Mouse (Mus musculus): ENCODE data around the gene Fbxw8. TPM values are rescaled to one million over a fixed set of nuclear protein-coding genes. Genes with fewer than 3 reads are reported as not detected.

Fbxw8 gene
- polyA plus RNA-seq, 1 experiment from 2014 or later = 7.9 TPM

- no peak overlapping the region for H3K4me3 ChIP-seq (ENCODE audit: low read depth, low read length)
- H3K4me2 ChIP-seq (ENCODE audit: low read depth, low read length) = no peak overlapping the region
- no peaks in the 10 kb centered on the region for H3K4me1 ChIP-seq (ENCODE audit: control insufficient read depth, low read depth, low read length)
- no peak for ATAC-seq (ENCODE audit: low read depth)
- no peak overlapping the region for H3K9ac ChIP-seq (ENCODE audit: low read depth, low read length)
- H3K36me3 ChIP-seq (ENCODE audit: control insufficient read depth, insufficient read depth) = no peaks in the 10 kb centered on the region
- H3K9me3 ChIP-seq (replicated peaks; ENCODE audit: control insufficient read depth, low read length) = no peaks in the 10 kb centered on the region
- no peak overlapping the region for H3K27ac ChIP-seq (ENCODE audit: low read length)
- no peaks in the 10 kb centered on the region for H3K27me3 ChIP-seq (ENCODE audit: control insufficient read depth, insufficient read depth, low read depth, low read length)
- WGBS (ENCODE audit: insufficient replicate concordance) = 75% methylated on average over 10 of the region's 10 CpGs
Measured at GRCm38 (mm10) chr5:118123096-118123495, 32.2 kb downstream of the Fbxw8 start.

- WGBS (ENCODE audit: insufficient replicate concordance) = 63% methylated on average over 4 of the region's 4 CpGs
- no peaks in the 10 kb centered on the region for H3K9me3 ChIP-seq (replicated peaks; ENCODE audit: control insufficient read depth, low read length)
Measured at GRCm38 (mm10) chr5:118121928-118122327, 33.3 kb downstream of the Fbxw8 start.

GRCm38 (mm10) chr5:118120670-118121069, 34.6 kb downstream of the Fbxw8 start:
- ATAC-seq (ENCODE audit: low read depth) = 0 out of 2 replicates have a peak, but pooled peaks have one; percentile 48
- no peak overlapping the region for H3K9ac ChIP-seq (ENCODE audit: low read depth, low read length)
- H3K27ac ChIP-seq (ENCODE audit: low read length) = no peak overlapping the region
- H3K36me3 ChIP-seq (ENCODE audit: control insufficient read depth, insufficient read depth) = no peaks in the 10 kb centered on the region
- no peaks in the 10 kb centered on the region for H3K9me3 ChIP-seq (replicated peaks; ENCODE audit: control insufficient read depth, low read length)
- H3K4me1 ChIP-seq (ENCODE audit: control insufficient read depth, low read depth, low read length) = no peaks in the 10 kb centered on the region
- WGBS (ENCODE audit: insufficient replicate concordance) = 66% methylated on average over 2 of the region's 2 CpGs
- no peaks in the 10 kb centered on the region for H3K27me3 ChIP-seq (ENCODE audit: control insufficient read depth, insufficient read depth, low read depth, low read length)
- no peak overlapping the region for H3K4me3 ChIP-seq (ENCODE audit: low read depth, low read length)
- no peak overlapping the region for H3K4me2 ChIP-seq (ENCODE audit: low read depth, low read length)

More at GRCm38 (mm10) chr5:118121928-118122327, 33.3 kb downstream of the Fbxw8 start:
- Histone ChIP-seq H3K4me3 (ENCODE audit: low read depth, low read length) (no peak overlapping the region), H3K9ac (ENCODE audit: low read depth, low read length) (no peak overlapping the region), H3K27me3 (ENCODE audit: control insufficient read depth, insufficient read depth, low read depth, low read length) (no peaks in the 10 kb centered on the region), H3K4me1 (ENCODE audit: control insufficient read depth, low read depth, low read length) (no peaks in the 10 kb centered on the region), H3K4me2 (ENCODE audit: low read depth, low read length) (no peak overlapping the region), H3K36me3 (ENCODE audit: control insufficient read depth, insufficient read depth) (no peaks in the 10 kb centered on the region), H3K27ac (ENCODE audit: low read length) (no peak overlapping the region)
- ATAC-seq (ENCODE audit: low read depth) = no peak

- no peaks in the 10 kb centered on the region for H3K4me1 ChIP-seq (ENCODE audit: control insufficient read depth, low read depth, low read length)
- WGBS (ENCODE audit: insufficient replicate concordance) = 64% methylated on average over 5 of the region's 5 CpGs
- no peak overlapping the region for H3K9ac ChIP-seq (ENCODE audit: low read depth, low read length)
- H3K4me2 ChIP-seq (ENCODE audit: low read depth, low read length) = no peak overlapping the region
- H3K27me3 ChIP-seq (ENCODE audit: control insufficient read depth, insufficient read depth, low read depth, low read length) = no peaks in the 10 kb centered on the region
- no peaks in the 10 kb centered on the region for H3K36me3 ChIP-seq (ENCODE audit: control insufficient read depth, insufficient read depth)
- no peak overlapping the region for H3K27ac ChIP-seq (ENCODE audit: low read length)
- no peaks in the 10 kb centered on the region for H3K9me3 ChIP-seq (replicated peaks; ENCODE audit: control insufficient read depth, low read length)
- H3K4me3 ChIP-seq (ENCODE audit: low read depth, low read length) = no peak overlapping the region
- ATAC-seq (ENCODE audit: low read depth) = no peak
Measured at GRCm38 (mm10) chr5:118118922-118119321, 36.3 kb downstream of the Fbxw8 start.

GRCm38 (mm10) chr5:118118351-118118750, 36.9 kb downstream of the Fbxw8 start:
- Histone ChIP-seq H3K4me2 (ENCODE audit: low read depth, low read length) (no peak overlapping the region), H3K4me1 (ENCODE audit: control insufficient read depth, low read depth, low read length) (no peaks in the 10 kb centered on the region), H3K27ac (ENCODE audit: low read length) (no peak overlapping the region), H3K9me3 (replicated peaks; ENCODE audit: control insufficient read depth, low read length) (no peaks in the 10 kb centered on the region), H3K9ac (ENCODE audit: low read depth, low read length) (no peak overlapping the region), H3K27me3 (ENCODE audit: control insufficient read depth, insufficient read depth, low read depth, low read length) (no peaks in the 10 kb centered on the region), H3K4me3 (ENCODE audit: low read depth, low read length) (no peak overlapping the region), H3K36me3 (ENCODE audit: control insufficient read depth, insufficient read depth) (no peaks in the 10 kb centered on the region)
- 68% methylated on average over 3 of the region's 3 CpGs for WGBS (ENCODE audit: insufficient replicate concordance)
- ATAC-seq (ENCODE audit: low read depth) = no peak

- Histone ChIP-seq H3K4me3 (ENCODE audit: low read depth, low read length) (no peak overlapping the region), H3K9me3 (replicated peaks; ENCODE audit: control insufficient read depth, low read length) (no peaks in the 10 kb centered on the region), H3K36me3 (ENCODE audit: control insufficient read depth, insufficient read depth) (peaks cover 6% of the 10 kb centered on the region; the same call in 1 of the 2 replicates), H3K27ac (ENCODE audit: low read length) (no peak overlapping the region), H3K4me2 (ENCODE audit: low read depth, low read length) (no peak overlapping the region), H3K4me1 (ENCODE audit: control insufficient read depth, low read depth, low read length) (no peaks in the 10 kb centered on the region), H3K27me3 (ENCODE audit: control insufficient read depth, insufficient read depth, low read depth, low read length) (no peaks in the 10 kb centered on the region), H3K9ac (ENCODE audit: low read depth, low read length) (no peak overlapping the region)
- no peak for ATAC-seq (ENCODE audit: low read depth)
- WGBS (ENCODE audit: insufficient replicate concordance) = 74% methylated on average over 13 of the region's 13 CpGs
Measured at GRCm38 (mm10) chr5:118113617-118114016, 41.6 kb downstream of the Fbxw8 start.

- WGBS (ENCODE audit: insufficient replicate concordance) = 83% methylated on average over 7 of the region's 7 CpGs
- Histone ChIP-seq H3K4me3 (ENCODE audit: low read depth, low read length) (no peak overlapping the region), H3K9me3 (replicated peaks; ENCODE audit: control insufficient read depth, low read length) (no peaks in the 10 kb centered on the region), H3K4me2 (ENCODE audit: low read depth, low read length) (no peak overlapping the region), H3K4me1 (ENCODE audit: control insufficient read depth, low read depth, low read length) (no peaks in the 10 kb centered on the region), H3K27me3 (ENCODE audit: control insufficient read depth, insufficient read depth, low read depth, low read length) (no peaks in the 10 kb centered on the region), H3K9ac (ENCODE audit: low read depth, low read length) (no peak overlapping the region), H3K36me3 (ENCODE audit: control insufficient read depth, insufficient read depth) (peaks cover 6% of the 10 kb centered on the region; the same call in 1 of the 2 replicates), H3K27ac (ENCODE audit: low read length) (no peak overlapping the region)
- ATAC-seq (ENCODE audit: low read depth) = no peak
Measured at GRCm38 (mm10) chr5:118113043-118113442, 42.2 kb downstream of the Fbxw8 start.

- Histone ChIP-seq H3K27ac (ENCODE audit: low read length) (no peak overlapping the region), H3K9me3 (replicated peaks; ENCODE audit: control insufficient read depth, low read length) (no peaks in the 10 kb centered on the region), H3K4me1 (ENCODE audit: control insufficient read depth, low read depth, low read length) (peaks cover 3% of the 10 kb centered on the region), H3K27me3 (ENCODE audit: control insufficient read depth, insufficient read depth, low read depth, low read length) (no peaks in the 10 kb centered on the region), H3K9ac (ENCODE audit: low read depth, low read length) (no peak overlapping the region), H3K36me3 (ENCODE audit: control insufficient read depth, insufficient read depth) (peaks cover 6% of the 10 kb centered on the region), H3K4me3 (ENCODE audit: low read depth, low read length) (no peak overlapping the region), H3K4me2 (ENCODE audit: low read depth, low read length) (no peak overlapping the region)
- 74% methylated on average over 7 of the region's 7 CpGs for WGBS (ENCODE audit: insufficient replicate concordance)
- no peak for ATAC-seq (ENCODE audit: low read depth)
Measured at GRCm38 (mm10) chr5:118108794-118109440, 46.3 kb downstream of the Fbxw8 start.

- H3K9ac ChIP-seq (ENCODE audit: low read depth, low read length) = no peak overlapping the region
- no peaks in the 10 kb centered on the region for H3K27me3 ChIP-seq (ENCODE audit: control insufficient read depth, insufficient read depth, low read depth, low read length)
- WGBS (ENCODE audit: insufficient replicate concordance) = 81% methylated on average over 17 of the region's 17 CpGs
- no peaks in the 10 kb centered on the region for H3K9me3 ChIP-seq (replicated peaks; ENCODE audit: control insufficient read depth, low read length)
- peaks cover 6% of the 10 kb centered on the region for H3K36me3 ChIP-seq (ENCODE audit: control insufficient read depth, insufficient read depth)
- H3K4me2 ChIP-seq (ENCODE audit: low read depth, low read length) = no peak overlapping the region
- no peak overlapping the region for H3K4me3 ChIP-seq (ENCODE audit: low read depth, low read length)
- peaks cover 3% of the 10 kb centered on the region for H3K4me1 ChIP-seq (ENCODE audit: control insufficient read depth, low read depth, low read length)
- ATAC-seq (ENCODE audit: low read depth) = no peak
- no peak overlapping the region for H3K27ac ChIP-seq (ENCODE audit: low read length)
Measured at GRCm38 (mm10) chr5:118108124-118108793, 47.0 kb downstream of the Fbxw8 start.
